Mouse (Mus musculus) forebrain, embryonic 10.5 days (tissue): ENCODE measurements at regions not wholly inside any gene's neighbourhood (a gene's known extent, or its start where the extent isn't known, plus 50 kb on each side); places are given as distances from the start of the nearest gene placed in this dataset.
A peak's percentile ranks its signal among the peaks of the same experiment; 100 is the strongest.

Source experiments
- DNase-seq: peaks from one replicate; pipeline ENCODE4 v3.0.0-alpha.2; 2017; ENCODE audit warnings: low spot score; ENCODE audit errors: extremely low spot score
- H3K27ac ChIP-seq: fragments of 300-500 bp; sonication (generic); 2 replicates; pipeline ENCODE4 v1.5.1; 2016; ENCODE audit warnings: mild to moderate bottlenecking
- H3K27me3 ChIP-seq: fragments of 300-500 bp; sonication (generic); 2 replicates; pipeline ENCODE4 v1.6.1; 2016; ENCODE audit warnings: mild to moderate bottlenecking; ENCODE audit not compliant: poor library complexity, severe bottlenecking
- H3K36me3 ChIP-seq: fragments of 300-500 bp; sonication (generic); replicated peaks from 2 replicates; pipeline ENCODE4 v1.6.1; 2016; ENCODE audit warnings: mild to moderate bottlenecking, moderate library complexity
- H3K4me1 ChIP-seq: fragments of 300-500 bp; sonication (generic); 2 replicates; pipeline ENCODE4 v1.6.1; 2016
- H3K4me3 ChIP-seq: fragments of 300-500 bp; sonication (generic); 2 replicates; pipeline ENCODE4 v1.5.1; 2016; ENCODE audit warnings: mild to moderate bottlenecking, moderate library complexity
- H3K9me3 ChIP-seq: fragments of 300-500 bp; sonication (generic); 2 replicates; pipeline ENCODE4 v1.6.1; 2016; ENCODE audit warnings: mild to moderate bottlenecking, moderate library complexity
- WGBS: fragments of 180-500 bp; shearing (Covaris S2); methylation state at CpG from one replicate; pipeline ENCODE4 v1.1.7; 2016; 5-methylcytosine and 5-hydroxymethylcytosine counted together

DNA sequence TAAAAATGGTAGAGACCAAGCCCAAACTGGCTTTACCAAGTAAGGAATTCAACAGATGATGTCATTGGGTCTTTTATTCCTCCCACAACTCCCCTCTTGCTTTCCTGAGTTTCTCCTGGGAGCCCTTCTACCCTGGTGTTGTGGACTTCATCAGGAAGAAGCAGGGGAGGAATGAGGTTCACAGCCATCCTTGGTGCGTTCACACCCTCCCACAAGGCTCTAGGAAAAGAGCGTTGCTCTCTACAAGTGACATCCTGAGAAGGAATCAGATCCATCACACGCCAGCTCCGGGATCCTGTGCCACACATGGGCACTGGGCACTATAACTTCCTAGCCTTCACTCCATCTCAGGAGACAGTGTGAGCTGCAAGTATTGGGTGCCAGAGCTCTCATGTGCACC is 387.5 kb downstream of the Matn1 start:
- Histone ChIP-seq H3K27me3 (no peaks in the 10 kb centered on the region), H3K27ac (no peak overlapping the region), H3K36me3 (no peaks in the 10 kb centered on the region), H3K4me3 (no peak overlapping the region), H3K4me1 (peaks cover 3% of the 10 kb centered on the region; the same call in 1 of the 2 replicates), H3K9me3 (no peaks in the 10 kb centered on the region)
- no peak for DNase-seq
- 96% methylated on average over 4 of the region's 4 CpGs for WGBS

DNA sequence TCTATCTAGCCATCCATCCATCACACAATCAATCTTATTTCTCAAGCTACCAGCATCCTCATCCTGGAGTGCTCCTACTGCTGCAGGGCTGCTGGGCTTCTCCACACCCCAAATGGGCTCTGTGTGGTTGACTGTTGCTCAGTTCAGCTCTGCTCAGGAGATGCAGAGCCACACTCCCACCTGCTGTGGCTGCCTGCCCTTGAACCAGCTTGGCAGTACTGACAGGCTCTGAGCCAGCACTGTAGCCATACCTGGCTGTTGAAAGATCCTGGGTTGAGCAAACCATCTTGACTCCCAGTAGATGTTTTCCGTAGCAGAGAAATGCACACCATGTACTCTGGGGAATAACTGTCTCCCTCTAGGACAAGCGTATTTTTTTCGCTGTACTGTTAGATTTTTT is 392.6 kb downstream of the Matn1 start:
- no peak overlapping the region for H3K27ac ChIP-seq

DNA sequence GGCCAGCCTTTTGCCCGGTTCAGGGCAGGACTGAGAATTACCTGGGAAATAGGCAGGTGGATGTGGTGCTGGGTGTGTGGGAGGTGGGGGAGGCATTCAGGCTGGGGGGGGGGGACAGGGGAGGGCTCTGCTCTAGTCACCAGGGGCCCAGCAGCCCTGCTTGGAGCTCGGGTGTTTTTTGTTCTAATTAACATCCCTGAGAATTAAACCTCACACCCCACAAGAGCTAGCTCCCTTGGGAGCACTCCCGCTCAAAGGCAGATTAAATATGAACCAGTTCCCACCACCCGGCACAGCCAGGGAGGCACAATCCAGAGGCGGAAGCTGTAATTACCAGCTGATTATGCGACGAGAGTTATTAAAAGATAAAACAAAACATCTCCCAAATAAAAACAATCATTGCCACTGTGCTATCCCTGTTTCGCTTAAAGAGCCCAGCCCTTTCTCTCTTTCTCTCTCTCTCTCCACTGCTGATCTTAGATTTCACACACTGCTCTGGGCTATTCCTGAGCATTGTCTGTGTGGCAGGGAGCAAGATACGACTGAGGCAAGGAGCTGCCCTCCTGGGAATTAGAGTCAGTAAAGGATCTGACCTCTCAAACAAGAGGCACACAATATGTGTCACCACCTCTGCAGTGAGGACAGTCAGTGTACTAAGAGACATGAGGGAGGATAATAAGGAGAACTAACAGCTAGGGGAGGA is 397.0 kb downstream of the Matn1 start:
- Histone ChIP-seq H3K4me1 (peaks cover 16% of the 10 kb centered on the region), H3K27me3 (no peaks in the 10 kb centered on the region), H3K9me3 (no peaks in the 10 kb centered on the region), H3K36me3 (no peaks in the 10 kb centered on the region), H3K4me3 (no peak overlapping the region), H3K27ac (no peak overlapping the region)
- 43% methylated on average over 9 of the region's 9 CpGs for WGBS
- DNase-seq: no peak

More for the DNA sequence above, 392.6 kb downstream of the Matn1 start:
- Histone ChIP-seq H3K27me3 (no peaks in the 10 kb centered on the region), H3K4me1 (peaks cover 14% of the 10 kb centered on the region), H3K4me3 (no peak overlapping the region), H3K36me3 (no peaks in the 10 kb centered on the region), H3K9me3 (no peaks in the 10 kb centered on the region)
- 94% methylated on average over 3 of the region's 3 CpGs for WGBS
- DNase-seq: no peak

DNA sequence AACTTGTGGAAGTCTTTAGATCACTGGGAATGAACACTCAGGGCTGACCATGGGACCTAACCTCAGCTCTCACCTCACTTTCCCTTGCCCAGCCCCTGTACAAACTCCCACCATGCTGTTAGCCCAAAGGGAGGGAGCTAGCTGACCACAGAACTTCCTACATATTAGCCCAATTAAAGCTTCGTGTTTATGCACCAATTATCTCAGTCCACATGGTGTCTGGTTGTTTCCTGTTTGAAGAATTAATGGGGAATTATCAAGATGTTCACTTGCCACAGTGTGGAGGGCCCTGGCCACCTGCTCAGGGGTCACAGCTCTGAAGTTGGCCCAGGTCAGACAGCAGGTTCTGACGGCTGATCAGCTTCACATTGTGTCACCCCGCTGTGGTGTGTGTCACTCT is 402.5 kb downstream of the Matn1 start:
- 69% methylated on average over 3 of the region's 3 CpGs for WGBS
- Histone ChIP-seq H3K27me3 (no peaks in the 10 kb centered on the region), H3K27ac (no peak overlapping the region), H3K36me3 (no peaks in the 10 kb centered on the region), H3K4me3 (no peak overlapping the region), H3K4me1 (peaks cover 14% of the 10 kb centered on the region), H3K9me3 (no peaks in the 10 kb centered on the region)
- no peak for DNase-seq

DNA sequence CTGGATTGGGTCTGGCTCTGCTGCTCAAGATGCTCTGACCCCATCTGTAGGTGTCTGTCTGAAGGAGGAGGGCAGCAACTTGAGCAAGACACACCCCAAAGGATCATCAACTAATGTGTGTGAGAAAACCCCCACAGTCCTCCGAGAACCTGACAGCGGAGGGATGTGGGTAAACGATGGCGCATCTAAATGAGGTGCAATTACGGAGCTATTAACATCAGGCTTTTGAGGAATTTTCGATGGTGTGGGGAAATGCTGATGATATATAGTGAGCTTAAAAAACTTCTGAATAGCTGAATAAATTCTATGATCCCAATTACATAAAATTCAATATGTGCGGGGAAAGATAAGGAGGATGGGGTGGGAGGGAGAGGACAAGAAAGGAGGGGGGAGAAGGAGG is 406.1 kb downstream of the Matn1 start:
- no peak for DNase-seq
- H3K9me3 ChIP-seq: no peaks in the 10 kb centered on the region
- 82% methylated on average over 7 of the region's 7 CpGs for WGBS
- H3K36me3 ChIP-seq: no peaks in the 10 kb centered on the region
- no peak overlapping the region; the same call in 1 of the 2 replicates for H3K27ac ChIP-seq
- H3K27me3 ChIP-seq: no peaks in the 10 kb centered on the region
- no peak overlapping the region for H3K4me3 ChIP-seq
- H3K4me1 ChIP-seq: peaks cover 11% of the 10 kb centered on the region

DNA sequence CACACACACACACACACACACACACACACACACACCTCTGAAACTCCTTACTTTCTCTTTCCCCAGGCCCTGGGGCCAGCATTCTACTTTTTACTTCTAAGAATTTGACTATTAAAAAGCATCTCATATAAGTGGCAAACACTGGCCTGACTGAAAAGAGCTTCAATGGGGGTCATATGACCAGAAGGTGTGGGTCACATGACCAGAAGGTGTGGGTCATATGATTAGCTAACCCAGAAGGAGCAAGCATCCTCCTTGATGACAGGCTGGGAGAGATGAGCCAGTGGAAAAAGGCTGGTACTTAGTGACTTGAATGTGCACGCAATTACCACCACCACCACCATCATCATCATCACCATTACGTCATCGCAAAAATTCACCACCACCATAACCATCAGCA is 410.7 kb downstream of the Matn1 start:
- Histone ChIP-seq H3K27ac (no peak overlapping the region), H3K4me3 (no peak overlapping the region), H3K9me3 (no peaks in the 10 kb centered on the region), H3K4me1 (peaks cover 18% of the 10 kb centered on the region), H3K36me3 (no peaks in the 10 kb centered on the region), H3K27me3 (no peaks in the 10 kb centered on the region)
- WGBS: 94% methylated on average over 3 of the region's 3 CpGs
- DNase-seq: no peak

DNA sequence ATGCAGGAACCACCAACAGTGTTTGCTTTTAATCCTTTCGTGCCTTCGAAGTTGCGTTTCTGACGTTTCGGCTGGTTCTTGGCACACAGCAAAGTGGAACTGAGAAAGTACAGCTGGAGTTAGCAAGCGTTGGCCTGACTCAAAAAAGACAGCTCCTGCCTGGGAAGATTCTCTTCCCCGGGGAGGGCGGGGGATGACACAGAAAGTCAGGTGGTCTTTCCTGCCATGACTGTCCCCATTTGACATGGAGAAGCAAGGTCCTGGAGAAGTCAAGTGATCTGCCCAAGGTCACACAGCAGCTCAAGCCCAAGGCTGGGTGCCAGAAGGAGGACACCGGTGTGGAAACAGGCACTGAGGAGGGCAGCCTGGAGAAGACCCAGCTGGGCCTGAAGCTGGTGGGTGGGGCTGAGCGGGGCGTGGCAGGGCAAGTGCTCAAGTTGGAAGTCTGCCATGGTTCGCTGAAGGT is 411.4 kb downstream of the Matn1 start:
- H3K4me3 ChIP-seq: no peak overlapping the region
- no peaks in the 10 kb centered on the region for H3K27me3 ChIP-seq
- H3K4me1 ChIP-seq: peaks cover 17% of the 10 kb centered on the region
- 93% methylated on average over 12 of the region's 12 CpGs for WGBS
- no peak overlapping the region for H3K27ac ChIP-seq
- H3K36me3 ChIP-seq: no peaks in the 10 kb centered on the region
- DNase-seq: no peak
- H3K9me3 ChIP-seq: no peaks in the 10 kb centered on the region

DNA sequence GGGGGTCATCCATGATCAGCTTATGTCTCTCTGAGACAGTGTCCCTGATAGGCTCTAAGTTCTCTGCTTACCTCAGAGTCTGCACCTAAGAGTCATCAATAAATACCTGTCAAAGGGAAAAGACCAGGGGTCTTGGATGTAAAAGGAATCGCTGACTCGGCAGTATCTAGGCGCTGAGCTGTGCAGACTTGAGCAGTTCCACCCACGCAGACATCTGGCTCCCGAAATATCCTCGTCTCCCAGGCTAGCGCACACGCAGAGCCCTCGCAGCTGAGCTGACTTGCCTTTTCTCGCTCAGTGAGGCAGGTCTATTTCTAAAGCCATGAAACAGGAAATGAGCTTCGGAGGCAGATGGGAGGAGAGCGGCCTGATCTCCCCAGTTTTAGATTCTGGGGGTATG is 412.1 kb downstream of the Matn1 start:
- no peaks in the 10 kb centered on the region for H3K27me3 ChIP-seq
- no peaks in the 10 kb centered on the region for H3K9me3 ChIP-seq
- no peak for DNase-seq
- no peaks in the 10 kb centered on the region for H3K36me3 ChIP-seq
- no peak overlapping the region for H3K27ac ChIP-seq
- 88% methylated on average over 12 of the region's 12 CpGs for WGBS
- H3K4me3 ChIP-seq: no peak overlapping the region
- peaks cover 12% of the 10 kb centered on the region for H3K4me1 ChIP-seq

DNA sequence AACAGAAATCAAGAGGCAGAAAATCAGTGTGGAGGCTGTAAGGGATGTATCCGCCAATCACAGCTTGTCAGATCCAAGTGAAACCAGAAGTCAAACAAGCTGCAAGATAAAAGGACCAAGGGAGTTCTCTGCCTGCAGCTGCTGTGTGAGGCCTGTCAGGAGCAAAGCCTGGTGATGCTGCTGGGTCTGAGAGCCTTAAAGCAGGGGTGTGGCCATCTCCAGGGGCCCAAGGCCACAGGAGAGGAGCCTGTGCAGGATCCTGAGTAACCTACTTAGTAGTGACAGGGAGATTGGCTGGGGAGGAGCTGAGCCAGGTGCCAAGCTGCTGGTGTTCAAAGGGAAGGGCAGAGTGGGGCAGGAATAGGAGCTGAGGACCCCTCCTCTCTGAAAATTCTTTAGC is 418.8 kb downstream of the Matn1 start:
- Histone ChIP-seq H3K4me1 (peaks cover 9% of the 10 kb centered on the region; the same call in 1 of the 2 replicates), H3K27ac (no peak overlapping the region), H3K27me3 (no peaks in the 10 kb centered on the region; the same call in 1 of the 2 replicates), H3K9me3 (no peaks in the 10 kb centered on the region), H3K4me3 (no peak overlapping the region), H3K36me3 (no peaks in the 10 kb centered on the region)
- 72% methylated on average over 1 of the region's 1 CpGs for WGBS
- no peak for DNase-seq

DNA sequence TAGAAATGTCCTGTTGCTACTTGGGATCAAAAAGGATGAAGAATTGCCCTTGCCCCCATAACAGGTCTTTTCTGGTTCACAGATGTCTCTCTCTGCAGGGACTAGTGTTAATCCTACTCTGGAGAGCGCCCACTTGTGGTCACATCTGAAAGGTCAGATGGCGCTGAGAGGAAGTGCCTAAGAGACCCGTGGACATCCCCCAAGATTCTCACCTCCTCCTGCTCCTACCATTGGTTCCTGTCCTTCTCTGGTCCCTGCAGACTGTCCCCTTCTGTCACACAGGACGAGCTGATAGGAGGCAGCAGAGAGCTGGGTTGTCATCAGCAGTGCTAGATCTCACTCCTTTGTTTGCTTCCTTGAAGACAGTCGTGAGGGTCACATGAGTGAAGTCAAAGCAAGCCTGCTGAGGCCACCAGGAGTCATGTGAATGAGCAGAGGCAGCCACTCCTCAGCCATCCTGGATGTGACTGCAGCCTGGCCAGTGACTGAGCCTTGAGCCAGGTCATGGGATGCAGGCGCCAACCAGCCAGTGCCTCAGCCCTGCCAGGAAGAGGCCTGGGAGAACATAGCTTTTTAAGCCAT is 420.6 kb downstream of the Matn1 start:
- H3K36me3 ChIP-seq: no peaks in the 10 kb centered on the region
- WGBS: 33% methylated on average over 6 of the region's 6 CpGs
- peaks cover 10% of the 10 kb centered on the region; the same call in 1 of the 2 replicates for H3K4me1 ChIP-seq
- H3K27ac ChIP-seq: 0 out of 2 replicates have a peak overlapping the region, but pooled peaks have one; percentile 6
- peak; percentile 42 for DNase-seq
- H3K27me3 ChIP-seq: no peaks in the 10 kb centered on the region; the same call in 1 of the 2 replicates
- no peak overlapping the region for H3K4me3 ChIP-seq
- no peaks in the 10 kb centered on the region for H3K9me3 ChIP-seq

DNA sequence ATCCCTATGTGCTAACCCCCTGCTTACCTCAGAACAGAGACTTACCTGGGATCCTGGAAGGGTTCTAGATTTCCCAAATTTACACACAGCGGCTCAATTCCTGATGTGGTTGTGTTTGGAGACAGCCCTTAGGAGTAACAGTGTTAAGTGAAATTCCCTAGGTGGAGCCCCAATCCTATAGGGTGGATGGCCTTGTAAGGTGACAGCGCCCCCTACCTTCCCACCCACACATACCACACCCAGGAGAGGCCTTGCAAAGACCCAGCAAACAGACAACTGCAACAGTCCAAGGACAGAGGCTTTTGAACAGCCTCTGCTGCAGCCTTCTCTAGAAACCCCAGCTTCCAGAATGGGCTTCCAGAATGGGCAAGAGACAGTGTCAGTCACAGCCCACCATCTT is 421.8 kb downstream of the Matn1 start:
- Histone ChIP-seq H3K27ac (no peak overlapping the region), H3K4me1 (peaks cover 18% of the 10 kb centered on the region), H3K27me3 (no peaks in the 10 kb centered on the region; the same call in 1 of the 2 replicates), H3K36me3 (no peaks in the 10 kb centered on the region), H3K4me3 (no peak overlapping the region), H3K9me3 (no peaks in the 10 kb centered on the region)
- DNase-seq: no peak
- WGBS: 45% methylated on average over 2 of the region's 2 CpGs

DNA sequence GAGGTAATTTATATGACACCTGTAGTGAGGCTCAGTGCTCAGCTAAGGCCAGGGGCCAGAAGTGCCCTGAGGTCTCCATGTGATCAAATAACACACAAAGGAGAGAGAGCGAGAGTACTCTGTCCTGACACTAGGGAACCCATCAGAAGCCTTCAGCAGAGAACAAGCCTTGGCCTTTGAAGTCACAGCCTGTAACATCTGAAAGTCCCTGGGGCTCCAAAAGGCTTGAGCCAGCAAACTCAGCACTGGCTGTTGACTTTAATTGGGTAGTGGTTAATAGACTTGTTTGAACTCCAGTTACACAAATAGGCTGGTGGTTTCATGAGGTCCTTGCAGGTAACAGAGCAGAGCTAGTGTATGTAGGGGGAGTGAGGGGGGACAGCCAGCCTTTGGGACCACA is 422.5 kb downstream of the Matn1 start:
- 77% methylated on average over 1 of the region's 1 CpGs for WGBS
- Histone ChIP-seq H3K36me3 (no peaks in the 10 kb centered on the region), H3K27me3 (peaks cover 3% of the 10 kb centered on the region; the same call in 1 of the 2 replicates)

DNA sequence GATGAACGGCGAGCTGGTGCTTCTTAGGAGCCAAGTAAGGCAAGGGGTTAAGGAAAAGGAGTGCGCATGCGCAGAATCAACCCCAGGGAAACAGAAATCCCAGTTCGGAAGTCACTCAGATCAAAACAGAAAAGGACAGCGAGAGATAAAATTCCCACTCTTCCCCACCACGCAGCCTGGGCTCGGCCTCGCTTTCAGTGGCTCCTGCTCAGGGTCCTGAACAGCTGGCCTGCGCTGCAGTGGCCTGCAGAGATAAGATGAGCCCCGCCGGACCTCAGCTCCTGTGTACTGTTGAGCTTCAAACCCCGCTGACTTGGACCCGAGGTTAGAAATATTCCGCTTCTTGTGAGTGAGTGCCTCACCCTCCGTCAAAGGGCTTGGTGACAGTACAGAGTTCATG is 428.3 kb downstream of the Matn1 start:
- H3K27me3 ChIP-seq: peaks cover 10% of the 10 kb centered on the region; the same call in 1 of the 2 replicates
- no peaks in the 10 kb centered on the region for H3K9me3 ChIP-seq
- H3K36me3 ChIP-seq: no peaks in the 10 kb centered on the region
- H3K4me3 ChIP-seq: no peak overlapping the region
- WGBS: 84% methylated on average over 16 of the region's 16 CpGs
- no peak for DNase-seq
- H3K4me1 ChIP-seq: peaks cover 19% of the 10 kb centered on the region
- H3K27ac ChIP-seq: no peak overlapping the region

More for the DNA sequence above, 422.5 kb downstream of the Matn1 start:
- Histone ChIP-seq H3K4me1 (peaks cover 21% of the 10 kb centered on the region), H3K4me3 (no peak overlapping the region), H3K27ac (no peak overlapping the region), H3K9me3 (no peaks in the 10 kb centered on the region)
- DNase-seq: no peak
